Mouse (Mus musculus) right cerebral cortex, postnatal 10 days (tissue): ENCODE results near the gene Nol9.

Experiments used
- DNase-seq, 2 experiments: peaks; one replicate each; pipeline ENCODE4 v3.0.0; 2021; ENCODE audit warnings: low spot score in 2 of 2

Gene Nol9

DNA sequence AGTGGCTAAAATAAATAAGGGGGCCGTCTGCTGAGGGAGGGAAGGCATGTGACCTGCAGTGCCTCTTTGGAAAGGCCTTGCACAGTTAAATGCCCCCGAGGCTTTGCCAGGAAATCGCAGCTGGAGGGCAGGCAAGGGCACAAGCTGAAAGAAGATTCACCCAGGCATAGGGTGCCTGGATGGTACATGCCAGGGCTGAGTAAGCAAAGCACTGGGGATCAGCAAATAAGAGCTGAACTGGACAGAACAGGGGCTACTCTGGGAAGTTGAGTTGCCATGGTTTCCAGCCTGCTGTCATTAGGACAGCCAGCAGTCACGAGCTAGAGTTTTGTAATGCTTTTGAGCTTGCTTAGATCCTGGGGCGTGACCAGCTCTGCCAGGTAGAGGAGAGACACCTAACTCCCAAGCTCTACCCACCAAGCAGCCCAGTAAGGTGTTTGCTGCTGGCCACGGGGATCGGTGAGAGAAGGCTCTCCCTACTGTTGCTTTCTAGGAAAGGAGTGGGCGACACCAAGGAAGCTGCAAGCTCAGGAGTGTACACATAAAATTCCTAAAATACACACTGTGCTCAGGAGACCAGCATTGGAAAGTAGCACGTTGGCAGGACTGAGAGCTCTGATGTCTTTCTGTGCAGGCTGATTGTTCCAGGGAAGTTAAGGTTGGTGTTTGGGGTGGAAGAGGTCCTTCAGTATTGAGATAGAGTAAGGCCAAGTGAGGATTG is 23.4 kb downstream of the Nol9 start:
- peak in 1 of 2 experiments; percentile 49 for DNase-seq

DNA sequence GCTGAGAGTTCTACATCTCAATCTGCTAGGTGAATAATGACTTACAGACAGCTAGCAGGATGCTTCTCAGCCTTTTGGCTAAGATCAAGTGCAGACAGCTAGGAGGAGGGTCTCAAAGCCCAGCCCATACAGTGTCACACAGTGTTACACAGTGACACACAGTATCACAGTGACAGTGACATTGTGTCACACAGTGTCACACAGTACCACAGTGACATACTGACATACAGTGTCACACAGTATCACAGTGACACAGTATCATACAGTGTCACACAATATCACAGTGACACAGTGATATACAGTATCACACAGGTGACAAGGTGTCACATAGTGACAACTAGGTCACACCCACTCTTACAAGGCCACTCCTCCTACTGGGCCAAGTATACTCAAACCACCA is 28.2 kb downstream of the Nol9 start:
- DNase-seq = no peak

DNA sequence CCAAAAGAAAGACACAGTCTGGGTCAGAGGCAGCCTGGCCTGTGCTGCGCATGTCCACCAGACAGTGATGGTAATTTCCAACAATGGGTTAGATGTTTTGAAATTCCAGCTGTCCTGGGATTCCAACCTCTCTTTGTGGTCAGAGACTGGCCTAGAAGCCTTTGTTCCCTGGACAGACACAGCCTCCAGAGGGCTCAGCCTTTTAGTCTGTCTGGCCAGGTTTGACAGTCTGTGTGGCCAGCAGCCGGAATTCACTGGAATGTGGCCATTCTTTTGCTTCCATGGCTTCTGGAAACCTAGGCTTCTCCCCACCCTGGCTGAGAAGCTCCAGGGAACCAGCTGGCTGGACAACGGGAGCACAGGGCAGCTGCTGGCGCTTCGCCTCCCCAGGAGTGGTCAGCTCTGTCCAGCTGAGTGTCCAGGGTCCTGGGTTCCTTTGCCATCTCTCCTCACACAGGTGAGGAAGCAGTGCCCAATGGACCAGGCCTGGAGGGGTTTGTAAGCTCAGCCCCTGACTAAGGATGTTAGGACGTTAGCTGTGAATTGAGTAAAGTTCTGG is 29.1 kb downstream of the Nol9 start:
- DNase-seq = no peak

DNA sequence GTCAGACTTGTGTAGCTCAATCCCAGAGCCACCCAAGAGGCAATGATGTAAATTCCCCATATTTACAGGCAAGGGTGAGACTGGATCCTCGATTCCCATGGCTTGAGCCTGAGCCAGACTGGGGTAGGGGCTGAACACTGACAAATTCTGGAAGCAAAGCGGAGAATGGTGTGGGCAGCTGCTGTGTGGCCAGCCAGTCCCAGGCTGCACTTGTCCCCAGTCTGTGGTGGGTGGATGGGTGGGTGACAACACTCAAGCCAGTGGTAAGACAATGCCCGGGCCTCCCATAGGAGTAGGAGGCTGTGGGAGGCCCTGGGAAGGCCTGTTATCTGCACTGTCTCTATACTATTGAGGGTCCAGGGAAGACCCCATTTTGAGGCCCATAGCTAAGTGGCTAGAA is 30.1 kb downstream of the Nol9 start:
- no peak for DNase-seq

DNA sequence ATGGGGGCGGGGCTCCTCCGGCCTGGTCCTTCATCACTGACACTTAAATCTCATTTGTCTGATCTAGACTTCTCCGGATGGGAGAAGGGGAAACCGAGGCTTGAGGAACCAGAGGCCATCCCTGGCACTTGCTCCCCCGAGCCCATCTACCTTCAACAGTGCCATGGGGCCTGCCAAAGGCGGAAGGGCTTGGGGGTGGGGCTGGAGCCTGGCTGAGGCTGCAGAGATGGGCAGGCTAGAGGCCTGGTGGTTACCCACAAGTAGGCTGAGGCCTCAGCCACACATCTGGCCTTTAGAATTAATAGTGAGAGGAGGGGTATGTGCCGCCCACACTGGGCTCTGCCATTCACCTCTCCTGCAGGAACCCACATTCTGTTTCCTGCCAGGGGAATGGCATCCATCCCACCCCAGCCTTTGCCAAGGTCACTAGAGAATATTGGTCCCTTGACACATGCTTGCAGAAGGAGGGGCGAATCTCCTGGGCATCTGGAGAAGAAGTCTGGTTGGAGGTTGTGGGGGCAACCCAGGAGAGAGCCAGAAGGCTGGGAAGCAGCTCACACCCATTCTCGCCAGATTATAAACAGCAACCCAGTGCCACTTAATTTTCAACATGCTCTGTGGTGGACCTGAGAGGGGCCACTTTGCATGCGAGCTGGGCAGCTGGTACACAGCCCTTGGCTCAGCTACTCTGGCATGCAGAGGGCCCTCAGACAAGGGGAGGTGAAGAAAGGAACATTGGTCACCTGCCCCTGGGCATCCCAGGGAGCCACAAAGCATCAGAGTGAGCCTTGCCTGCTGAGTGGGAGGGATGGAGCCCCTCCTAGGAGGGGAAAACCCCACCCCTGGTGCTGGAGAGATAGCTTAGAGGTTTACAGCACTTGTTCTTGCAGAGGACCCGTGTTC is 31.6 kb downstream of the Nol9 start:
- no peak for DNase-seq

GRCm38 (mm10) chr4:152072121-152072601 is 33.0 kb downstream of the Nol9 start, which contains the start of gene Plekhg5:
Gene Plekhg5 (plus strand): TSS chr4:152072498.
- peak; percentile 68 to 76 for DNase-seq

- no peak for DNase-seq
Measured at GRCm38 (mm10) chr4:152072655-152073054, 33.5 kb downstream of the Nol9 start.

GRCm38 (mm10) chr4:152073715-152074114 is 34.6 kb downstream of the Nol9 start:
- DNase-seq = no peak

GRCm38 (mm10) chr4:152074548-152074947 is 35.4 kb downstream of the Nol9 start:
- no peak for DNase-seq

DNA sequence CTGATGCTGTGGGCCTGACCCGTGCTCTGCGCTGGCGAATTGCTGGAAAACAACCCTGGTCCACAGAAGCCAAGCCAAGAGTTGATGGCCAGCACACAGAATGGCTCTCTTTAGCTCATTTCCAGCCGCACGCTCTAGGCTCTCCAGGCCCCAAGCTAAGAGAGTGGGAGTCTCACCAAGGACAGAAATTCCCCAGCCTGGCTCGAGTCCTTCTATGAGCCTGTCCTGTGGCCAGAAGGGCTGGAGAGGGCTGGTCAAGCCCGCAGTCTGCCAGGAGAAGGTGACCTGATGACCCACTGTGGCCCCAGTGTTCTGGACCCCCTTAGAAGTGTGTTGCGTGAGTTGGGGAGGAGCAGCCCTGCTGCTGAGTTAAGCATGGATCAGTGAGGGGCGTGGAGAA is 38.1 kb downstream of the Nol9 start:
- no peak for DNase-seq

DNA sequence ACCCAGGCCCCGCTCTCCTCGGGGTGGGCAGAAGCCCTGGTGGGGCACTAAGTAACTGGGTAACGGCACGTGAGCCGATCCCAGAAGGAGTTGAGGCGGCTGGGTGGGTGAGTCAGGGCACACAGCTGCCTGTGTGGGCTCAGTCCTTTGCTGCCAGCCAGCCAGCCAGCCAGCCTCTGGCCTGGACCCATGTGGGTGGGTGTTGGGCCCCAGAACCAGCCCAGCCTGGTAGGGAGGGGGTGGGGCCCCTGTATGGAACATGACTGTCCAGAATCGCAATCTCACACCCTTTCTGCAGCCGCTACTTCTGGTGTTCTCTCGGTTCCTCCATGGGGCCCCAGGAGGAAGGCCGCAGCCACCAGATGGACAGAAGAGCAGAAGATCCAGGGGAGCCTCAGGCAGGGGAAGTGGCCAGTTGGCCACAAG is 39.0 kb downstream of the Nol9 start:
- DNase-seq = peak in 1 of 2 experiments; percentile 56

DNA sequence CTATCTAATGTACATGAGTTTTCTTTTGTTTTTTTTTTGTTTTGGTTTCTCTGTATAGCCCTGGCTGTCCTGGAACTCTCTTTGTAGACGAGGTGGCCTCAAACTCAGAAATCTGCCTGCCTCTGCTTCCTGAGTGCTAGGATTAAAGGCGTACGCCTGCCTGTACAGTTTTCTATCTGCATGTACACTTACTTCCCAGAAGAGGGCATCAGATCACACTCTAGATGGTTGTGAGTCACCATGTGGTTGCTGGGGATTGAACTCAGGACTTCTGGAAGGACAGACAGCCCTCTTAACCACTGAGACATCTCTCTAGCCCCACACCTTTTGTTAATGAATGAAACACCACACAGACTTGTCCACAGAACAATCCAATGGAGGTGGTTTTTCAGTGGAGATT is 40.1 kb downstream of the Nol9 start:
- DNase-seq = no peak

- peak in 1 of 2 experiments; percentile 57 for DNase-seq
Measured at GRCm38 (mm10) chr4:152079931-152080330, 40.8 kb downstream of the Nol9 start.

DNA sequence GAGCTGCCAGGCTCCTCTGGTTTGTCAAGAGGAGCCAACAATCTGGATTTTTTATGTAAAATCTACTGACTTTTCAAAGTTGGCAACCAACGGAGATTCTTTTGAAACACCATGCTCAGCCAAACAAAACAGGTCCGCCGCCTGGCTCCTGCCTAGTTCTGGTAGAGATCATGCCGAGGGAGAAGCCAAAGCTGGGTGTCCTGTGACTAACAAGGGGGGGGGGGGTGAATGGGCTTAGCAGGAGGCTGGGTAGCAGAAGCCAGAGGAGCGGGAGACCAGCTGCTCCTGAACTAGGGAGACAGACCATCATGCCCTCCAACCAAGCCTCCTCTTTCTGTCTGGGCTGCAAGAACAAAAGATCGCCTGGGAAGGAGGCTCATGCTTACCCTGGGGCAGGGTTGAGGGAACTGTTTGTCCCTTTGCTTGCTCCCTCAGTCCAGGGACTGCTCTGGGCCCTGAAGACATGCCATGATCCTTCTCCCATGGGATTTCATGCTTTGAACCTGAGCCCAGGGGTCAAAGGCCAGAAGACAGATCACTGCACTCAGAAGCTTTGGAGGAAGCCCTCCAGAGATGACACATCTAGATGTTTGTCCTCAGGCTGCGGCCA is 44.6 kb downstream of the Nol9 start:
- no peak for DNase-seq

GRCm38 (mm10) chr4:152084616-152085015 is 45.5 kb downstream of the Nol9 start:
- DNase-seq = no peak

DNA sequence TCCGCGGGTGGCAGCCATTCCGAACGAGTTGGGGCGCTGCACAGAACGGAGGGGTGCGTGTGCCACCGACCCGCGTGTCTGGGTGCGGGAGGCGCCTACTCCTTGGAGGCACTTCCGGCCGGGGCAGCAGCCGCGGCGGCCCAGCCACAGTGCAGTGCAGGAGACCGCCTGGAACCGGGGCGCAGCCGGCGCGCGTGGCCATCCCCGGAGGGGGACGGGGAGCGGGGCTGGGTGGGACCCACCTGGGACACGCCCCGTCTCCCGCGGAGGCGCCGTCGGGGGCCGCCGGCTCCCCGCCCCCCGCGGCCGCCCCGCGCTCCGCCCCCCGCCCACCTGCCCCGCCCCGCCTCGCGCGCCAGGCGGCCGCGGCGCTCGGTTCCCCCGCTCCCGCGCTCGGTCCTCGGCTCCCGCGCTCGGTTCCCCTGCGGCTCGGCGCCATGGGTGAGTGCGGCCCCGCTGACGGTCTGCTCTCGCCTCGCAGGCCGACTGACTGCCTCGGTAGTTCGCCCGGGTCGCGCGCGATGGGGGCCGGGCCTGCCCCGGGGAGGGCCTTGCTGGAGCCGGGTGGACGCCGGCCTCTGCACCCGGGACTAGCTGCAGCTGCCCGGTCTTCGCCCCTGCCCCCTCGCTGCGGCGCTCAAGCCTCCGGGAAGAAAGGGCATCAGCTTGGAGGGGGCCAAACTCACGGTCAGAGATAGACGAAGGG is 47.5 kb downstream of the Nol9 start:
- peak in 1 of 2 experiments; percentile 66 for DNase-seq

DNA sequence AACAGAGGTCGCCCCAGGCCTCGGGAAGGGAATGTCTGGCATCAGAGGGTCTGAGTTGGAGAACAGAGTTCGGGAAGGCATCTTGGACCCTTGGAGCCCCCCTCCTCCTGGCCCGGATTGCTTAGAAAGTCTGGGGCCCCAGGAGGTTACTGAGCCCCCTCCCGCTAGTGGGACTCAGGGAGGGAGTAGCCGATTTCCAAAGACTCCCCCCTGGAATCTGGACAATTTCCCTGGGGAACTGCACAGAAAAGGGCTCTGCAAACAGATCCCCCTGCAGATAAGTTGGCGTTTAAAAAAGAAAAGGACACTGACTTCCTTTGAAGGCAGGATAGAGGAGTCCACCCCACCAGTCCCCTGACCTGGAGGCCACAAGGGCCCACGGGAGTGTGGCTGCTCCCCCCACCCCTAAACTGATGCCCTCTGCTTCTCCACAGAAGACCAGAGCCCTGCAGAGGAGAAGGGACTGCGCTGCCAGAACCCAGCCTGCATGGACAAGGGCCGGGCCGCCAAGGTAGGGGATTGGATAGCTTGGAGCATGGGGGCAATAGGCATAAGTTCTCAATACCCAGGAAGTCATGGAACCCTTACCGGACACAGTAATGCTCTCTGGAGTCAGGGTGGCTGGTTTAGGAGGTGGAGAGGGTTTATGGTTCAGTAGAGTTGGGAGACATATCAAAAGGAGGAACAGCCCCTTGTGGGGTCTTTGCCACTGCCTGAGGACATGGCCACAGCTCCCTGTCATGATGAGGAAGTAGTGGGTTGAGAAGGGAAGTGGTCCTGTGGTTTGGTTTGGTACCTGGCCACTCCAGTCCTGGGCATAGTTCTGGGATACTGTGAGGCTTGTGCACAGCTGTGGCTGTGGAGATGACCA is 48.3 kb downstream of the Nol9 start:
- no peak for DNase-seq

DNA sequence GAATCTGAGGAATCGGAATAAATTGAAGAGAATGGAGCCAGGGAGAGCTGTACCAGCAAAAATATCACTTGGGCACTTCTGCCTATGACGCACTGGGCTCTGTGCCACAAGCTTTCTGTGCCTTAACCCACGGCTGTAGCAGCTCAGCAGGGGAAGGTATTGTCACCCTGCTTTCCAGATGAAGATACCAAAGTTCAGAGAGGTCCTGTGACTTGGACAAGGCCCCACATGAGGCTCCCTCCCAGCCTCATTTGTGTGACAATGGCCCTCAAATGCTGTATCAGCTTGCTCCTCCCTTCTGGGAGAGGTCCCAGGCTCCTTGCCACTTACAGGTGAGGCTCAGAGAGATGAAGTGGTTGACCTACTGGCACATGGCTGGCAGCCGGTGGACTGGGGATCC is 49.0 kb downstream of the Nol9 start:
- peak; percentile 65 to 78 for DNase-seq

GRCm38 (mm10) chr4:152088556-152089120 is 49.5 kb downstream of the Nol9 start:
- DNase-seq = peak; percentile 86 to 93

- DNase-seq = no peak
Measured at GRCm38 (mm10) chr4:152090191-152090590, 51.1 kb downstream of the Nol9 start.
